Mouse (Mus musculus): ENCODE results near the gene Nme1. TPM values are rescaled to one million over a fixed set of nuclear protein-coding genes. Genes with fewer than 3 reads are reported as not detected.
A peak's percentile ranks its signal among the peaks of the same experiment; 100 is the strongest.

The Nme1 gene
- 78.3 and 96.2 TPM in 2 replicates for total RNA-seq (2014; fragmentation: Nextera tagmentation)
- total RNA-seq (2017): 178 and 237 TPM in 2 replicates

- peak; percentile 96 for ATAC-seq (replicated peaks; ENCODE audit: poor library complexity, severe bottlenecking)
These were observed at the start of gene Nme1, which contains the start of gene Gm20390 for GRCm38 (mm10) chr11:93968005-93968847. TSS of gene Nme1 (minus strand) at chr11:93968521. TSS of gene Gm20390 (minus strand) at chr11:93968293.

DNA sequence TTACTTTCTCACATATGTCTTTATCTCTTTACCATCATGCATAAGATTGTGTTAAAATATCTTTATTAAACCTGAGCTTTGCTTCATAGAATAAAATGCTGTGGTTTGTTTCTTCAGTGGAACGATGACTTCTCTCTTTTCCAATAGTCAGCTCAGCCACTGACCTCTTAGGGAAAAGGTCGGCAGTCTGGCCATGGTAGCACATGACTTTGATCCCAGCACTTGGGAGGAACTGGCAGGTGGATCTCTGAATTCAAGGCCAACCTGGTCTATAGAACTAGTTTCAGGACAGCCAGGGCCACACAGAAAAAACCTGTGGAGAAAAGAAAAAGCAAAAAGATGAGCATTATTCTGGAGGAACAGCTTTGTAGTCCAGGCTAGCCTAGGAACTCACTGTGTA, 35.0 kb upstream of the Nme1 start:
- no peak for ATAC-seq (replicated peaks; ENCODE audit: poor library complexity, severe bottlenecking)

- ATAC-seq (replicated peaks; ENCODE audit: poor library complexity, severe bottlenecking): no peak
These were observed 31.0 kb upstream of the Nme1 start for GRCm38 (mm10) chr11:93999276-93999675.

DNA sequence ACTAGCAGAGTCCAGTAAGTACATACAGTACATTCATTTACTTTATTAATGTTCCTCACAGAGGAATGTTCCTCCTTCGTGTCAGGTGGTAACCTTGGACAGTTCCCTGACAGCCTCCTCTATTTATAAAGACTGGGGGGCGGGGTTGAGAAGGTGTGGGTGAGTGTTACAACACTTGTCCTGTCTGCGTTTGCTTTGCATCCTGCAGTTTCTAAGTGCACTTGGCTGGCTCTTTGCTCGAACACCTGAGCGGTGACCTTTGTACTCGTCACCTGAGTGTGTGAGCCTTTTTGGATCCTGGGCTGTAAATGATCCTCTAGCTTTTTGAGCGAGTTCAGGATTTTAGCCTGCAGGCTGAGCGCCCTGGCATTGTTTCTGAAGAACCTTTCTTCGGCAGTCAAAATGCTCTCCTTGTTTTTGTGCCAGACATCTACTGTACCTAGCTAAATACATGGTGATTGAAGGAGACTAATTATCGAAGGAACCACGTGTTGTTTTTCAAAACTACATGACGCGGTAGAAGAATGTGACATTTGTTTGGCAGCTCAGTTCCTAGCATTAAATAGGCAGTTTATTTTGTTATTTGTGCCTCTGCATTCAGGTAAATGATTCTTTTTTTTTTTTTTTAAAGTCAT, 28.9 kb upstream of the Nme1 start:
- ATAC-seq (replicated peaks; ENCODE audit: poor library complexity, severe bottlenecking): 0 out of 2 replicates have a peak, but pooled peaks have one; percentile 4

DNA sequence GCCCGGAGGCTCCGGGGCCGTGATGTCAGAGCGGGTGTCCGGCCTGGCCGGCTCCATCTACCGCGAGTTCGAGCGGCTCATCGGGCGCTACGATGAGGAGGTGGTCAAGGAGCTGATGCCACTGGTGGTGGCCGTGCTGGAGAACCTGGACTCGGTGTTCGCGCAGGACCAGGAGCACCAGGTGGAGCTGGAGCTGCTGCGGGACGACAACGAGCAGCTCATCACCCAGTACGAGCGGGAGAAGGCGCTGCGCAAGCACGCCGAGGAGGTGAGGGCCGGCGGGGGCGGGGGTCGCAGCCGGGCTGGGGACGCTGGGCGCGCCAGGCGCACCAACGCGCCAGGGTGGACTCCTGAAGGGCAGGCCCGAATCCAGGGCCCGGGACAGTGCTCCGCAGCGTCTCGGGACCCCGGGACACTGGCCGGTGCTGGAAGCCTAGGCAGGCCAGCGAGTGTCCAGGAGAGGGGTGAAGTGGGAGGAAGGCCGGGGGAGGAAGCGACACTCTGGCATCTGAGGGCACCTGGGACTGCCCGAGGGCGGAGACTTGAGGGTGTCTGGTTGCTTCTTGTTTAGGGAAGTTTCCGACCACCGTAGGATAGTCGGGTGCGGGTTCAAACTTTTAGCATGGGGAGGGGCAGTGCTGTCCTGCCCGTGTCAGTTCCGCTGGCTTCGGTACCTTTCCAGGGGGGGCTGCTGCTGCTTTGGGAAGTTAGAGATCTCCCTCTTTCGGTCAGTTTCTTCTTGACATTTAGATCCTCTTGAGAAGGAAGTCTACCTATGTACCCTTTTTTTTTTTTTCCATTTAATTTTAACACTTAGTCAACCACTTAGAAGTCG, 28.2 kb upstream of the Nme1 start:
- ATAC-seq (replicated peaks; ENCODE audit: poor library complexity, severe bottlenecking): peak; percentile 57

DNA sequence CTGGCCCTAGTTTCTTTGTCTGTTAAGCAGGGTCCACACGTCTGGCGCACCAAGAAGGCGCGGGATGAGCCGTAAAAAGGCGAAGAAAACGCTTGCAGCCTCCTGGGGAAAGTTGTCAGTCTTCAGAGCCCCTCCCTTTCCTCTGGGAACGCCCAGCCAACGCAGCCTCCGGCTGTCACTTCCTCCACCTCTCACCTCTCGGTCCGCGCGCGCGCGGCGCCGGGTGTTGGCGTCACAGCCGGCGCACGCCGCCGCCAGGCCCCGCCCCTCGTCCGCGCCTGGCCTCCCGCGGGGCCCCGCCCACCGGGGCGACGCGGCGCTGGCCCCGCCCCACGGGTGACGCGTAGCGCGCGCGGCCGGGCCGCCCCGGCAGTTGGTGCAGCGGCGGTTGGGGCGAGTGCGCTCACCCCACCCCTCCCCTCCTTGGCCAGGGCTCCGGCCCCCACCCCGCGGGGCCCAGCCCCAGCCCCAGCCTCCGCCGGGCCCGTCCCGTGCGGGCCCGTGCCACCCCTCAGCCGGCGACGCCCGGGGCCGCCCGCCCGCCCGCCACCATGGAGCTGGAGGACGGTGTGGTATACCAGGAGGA, 27.5 kb upstream of the Nme1 start, which contains the start of gene Spag9:
Gene Spag9, plus strand, starts transcription at position 372 of the 586 bp plus-strand sequence.
- ATAC-seq (replicated peaks; ENCODE audit: poor library complexity, severe bottlenecking): peak; percentile 62

GRCm38 (mm10) chr11:93995111-93995719, 26.9 kb upstream of the Nme1 start:
- peak; percentile 74 for ATAC-seq (replicated peaks; ENCODE audit: poor library complexity, severe bottlenecking)

DNA sequence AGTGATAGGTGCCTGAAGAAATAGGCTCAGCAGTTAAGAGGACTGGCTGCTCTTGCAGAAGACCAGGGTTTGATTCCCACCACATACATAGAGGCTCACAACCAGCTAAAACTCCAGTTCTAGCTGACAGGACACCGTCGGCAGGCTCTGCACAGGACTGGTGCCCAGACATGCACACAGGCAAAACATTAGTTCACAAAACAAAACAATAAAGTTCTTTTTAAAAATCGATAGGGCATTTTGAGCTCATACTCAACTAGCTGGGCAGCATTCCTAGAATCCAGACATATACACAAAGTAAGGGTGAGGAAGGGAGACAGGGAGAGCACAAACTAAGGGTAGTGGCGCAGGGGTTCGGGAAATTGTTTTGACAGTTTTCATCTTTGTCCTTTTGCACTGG, 26.2 kb upstream of the Nme1 start:
- ATAC-seq (replicated peaks; ENCODE audit: poor library complexity, severe bottlenecking): no peak

GRCm38 (mm10) chr11:93988328-93989062, 20.2 kb upstream of the Nme1 start:
- ATAC-seq (replicated peaks; ENCODE audit: poor library complexity, severe bottlenecking): 0 out of 2 replicates have a peak, but pooled peaks have one; percentile 13

DNA sequence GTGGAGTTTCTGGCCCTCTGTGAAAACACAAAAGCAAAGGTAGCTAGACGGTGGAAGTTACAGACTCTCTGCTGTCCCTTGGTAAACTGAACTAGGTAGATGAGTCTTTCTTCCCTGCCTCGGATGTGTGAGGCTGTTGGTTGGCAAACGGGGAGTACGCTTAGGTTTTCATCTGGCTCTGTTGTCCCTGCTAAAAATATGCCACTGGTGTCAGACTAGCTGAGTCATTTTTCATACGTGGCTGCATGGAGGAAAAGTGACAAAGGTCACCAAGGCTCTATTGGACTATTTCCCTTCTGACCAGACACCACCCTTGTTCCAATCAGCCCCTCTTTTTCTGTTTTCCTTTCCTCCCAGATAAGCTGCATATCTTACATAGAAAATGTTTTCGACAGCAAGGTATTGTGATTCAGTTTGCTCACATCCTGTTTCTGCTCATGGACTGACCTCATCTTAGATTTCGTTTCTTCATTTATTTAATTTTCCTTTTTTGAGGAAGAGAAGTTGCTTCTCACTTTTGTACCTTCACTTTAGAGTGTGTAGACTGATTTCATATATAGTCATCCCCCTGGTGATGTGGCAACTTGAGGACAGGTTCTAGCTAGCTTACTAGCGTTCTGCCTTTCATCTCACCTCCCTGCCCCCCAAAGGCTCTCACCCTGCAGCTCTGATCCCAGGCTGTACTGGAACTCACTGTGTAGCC, 19.5 kb upstream of the Nme1 start:
- ATAC-seq (replicated peaks; ENCODE audit: poor library complexity, severe bottlenecking): peak; percentile 73

GRCm38 (mm10) chr11:93987026-93987425, 18.7 kb upstream of the Nme1 start:
- ATAC-seq (replicated peaks; ENCODE audit: poor library complexity, severe bottlenecking): 0 out of 2 replicates have a peak, but pooled peaks have one; percentile 31

DNA sequence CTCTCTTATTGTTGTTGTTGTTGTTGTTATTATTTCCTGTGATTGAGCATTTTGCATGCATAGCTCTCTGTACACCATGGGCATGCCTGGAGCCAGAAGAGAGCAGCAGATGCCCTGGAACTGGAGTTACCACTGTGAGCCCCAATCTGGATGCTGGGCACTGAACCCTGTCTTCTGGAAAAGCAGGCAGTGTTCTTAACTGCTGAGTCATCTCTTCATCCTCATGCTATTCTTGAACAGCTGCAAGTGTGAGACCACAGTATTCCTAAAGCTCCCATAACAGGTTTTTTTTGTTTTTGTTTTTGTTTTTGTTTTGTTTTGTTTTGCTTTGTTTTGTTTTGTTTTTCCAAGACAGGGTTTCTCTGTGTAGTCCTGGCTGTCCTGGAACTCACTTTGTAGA, 18.0 kb upstream of the Nme1 start:
- no peak for ATAC-seq (replicated peaks; ENCODE audit: poor library complexity, severe bottlenecking)

DNA sequence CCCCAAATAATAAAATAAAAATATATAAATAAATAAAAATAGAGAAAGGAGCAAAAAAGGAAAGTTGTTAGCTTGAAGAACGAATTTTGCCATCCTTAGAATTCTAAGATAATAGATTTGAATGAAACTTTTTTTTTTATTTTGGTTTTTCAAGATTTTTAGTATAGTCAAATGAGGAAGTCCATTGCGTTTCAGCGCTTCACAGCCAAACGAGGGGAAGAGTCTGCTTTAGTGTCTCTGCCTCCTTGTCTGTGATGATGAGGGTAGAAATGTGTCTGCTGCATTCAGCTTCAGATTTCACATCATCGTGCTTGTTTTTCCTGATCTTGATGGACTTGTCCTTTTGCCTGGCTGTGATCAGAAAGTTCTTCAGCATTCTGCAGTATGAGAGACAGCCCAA, 16.9 kb upstream of the Nme1 start:
- no peak for ATAC-seq (replicated peaks; ENCODE audit: poor library complexity, severe bottlenecking)

GRCm38 (mm10) chr11:93984619-93985018, 16.3 kb upstream of the Nme1 start:
- peak; percentile 31; the same call in 1 of the 2 replicates for ATAC-seq (replicated peaks; ENCODE audit: poor library complexity, severe bottlenecking)

DNA sequence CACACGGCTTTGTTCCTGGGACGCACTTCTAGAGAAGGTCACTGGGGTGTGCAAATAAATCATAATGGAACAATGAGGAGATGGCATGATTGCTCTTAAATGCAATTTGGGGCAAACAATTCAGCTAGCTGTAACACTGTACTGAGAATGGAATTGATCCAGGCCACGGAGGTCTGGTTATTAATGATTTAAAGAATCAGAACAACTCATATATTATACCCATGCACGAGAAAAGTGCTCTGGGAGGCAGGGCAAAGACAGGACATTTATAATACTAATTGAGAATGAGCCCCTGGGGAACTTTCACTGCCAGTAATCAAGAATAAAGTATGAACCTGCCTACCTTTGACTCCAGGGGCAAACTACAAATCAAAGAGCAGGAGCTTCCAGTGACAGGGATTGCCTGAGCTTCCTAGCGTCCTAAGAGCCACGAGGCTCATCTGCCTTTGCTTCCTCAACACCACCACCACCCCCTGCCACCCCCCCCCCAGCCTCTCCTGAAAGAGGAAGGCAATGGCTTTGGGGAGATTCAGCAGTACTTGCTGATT, 11.3 kb upstream of the Nme1 start:
- ATAC-seq (replicated peaks; ENCODE audit: poor library complexity, severe bottlenecking): peak; percentile 44; the same call in 1 of the 2 replicates

DNA sequence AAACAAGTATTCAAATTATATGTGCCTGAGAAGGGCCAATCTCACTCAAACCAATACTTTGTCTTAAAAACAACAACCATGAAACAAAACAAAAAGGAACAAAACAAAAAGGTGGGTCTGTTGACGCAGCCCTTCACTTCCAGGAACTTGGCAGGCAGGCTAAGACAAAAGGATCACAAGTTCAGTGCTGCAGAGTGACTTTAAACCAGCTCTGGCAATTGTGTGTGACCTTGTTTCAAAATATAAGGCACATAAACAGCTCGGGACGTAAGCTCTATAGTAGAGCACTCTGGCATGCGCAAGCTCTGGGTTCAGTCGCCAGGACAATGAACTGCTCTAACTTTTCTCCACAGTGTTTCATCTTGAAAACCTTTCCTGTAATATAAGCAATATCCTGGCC, 4.6 kb upstream of the Nme1 start:
- ATAC-seq (replicated peaks; ENCODE audit: poor library complexity, severe bottlenecking): no peak

GRCm38 (mm10) chr11:93969799-93970198, 1.5 kb upstream of the Nme1 start:
- ATAC-seq (replicated peaks; ENCODE audit: poor library complexity, severe bottlenecking): no peak

DNA sequence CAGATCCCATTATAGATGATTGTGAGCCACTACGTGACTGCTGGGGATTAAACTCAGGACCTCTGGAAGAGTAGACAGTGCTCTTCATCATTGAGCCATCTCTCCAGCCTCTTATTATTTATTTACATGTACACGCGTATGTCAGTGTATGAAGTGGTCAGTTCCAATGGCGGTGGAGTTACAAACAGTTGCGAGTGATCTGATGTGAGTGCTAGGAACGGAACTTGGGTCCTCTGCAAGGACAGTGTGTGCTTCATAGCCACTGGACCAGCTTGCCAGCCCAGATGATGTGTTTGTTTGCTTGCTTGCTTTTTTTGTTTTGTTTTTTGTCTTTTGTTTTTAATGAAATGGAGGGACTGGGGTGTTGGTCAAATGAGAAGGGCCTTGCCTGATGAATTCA, 850 bp upstream of the Nme1 start:
- ATAC-seq (replicated peaks; ENCODE audit: poor library complexity, severe bottlenecking): no peak

All from granulocyte monocyte progenitor cell, adult 5-6 weeks (primary cell).